Mouse (Mus musculus) E14TG2a.4 (cell line): ENCODE results near the gene Olfr1031.
"Not testable (repeated sequence)": the region's sequence is repeated elsewhere in the genome, so short reads cannot be mapped to it uniquely, and the experiment has no call there.

Experiments used
- CTCF ChIP-seq: conservative IDR thresholded peaks from 2 replicates; pipeline ENCODE4 v1.5.1; 2014; ENCODE audit warnings: low read length
- NANOG ChIP-seq: IDR thresholded peaks from 2 replicates; pipeline ENCODE4 v1.6.1; 2014; ENCODE audit warnings: borderline replicate concordance, low read length, mixed read lengths
- POU5F1 ChIP-seq: IDR thresholded peaks from 2 replicates; pipeline ENCODE4 v1.6.1; 2014; ENCODE audit warnings: low read length, borderline replicate concordance

- not testable (repeated sequence) for TF ChIP-seq CTCF, NANOG, POU5F1
Observed at GRCm38 (mm10) chr2:86021518-86021917, 31.4 kb downstream of the Olfr1031 start.
